Mouse (Mus musculus) c-Kit-negative CD71-positive TER-119-positive erythroid progenitor cells, embryonic 14.5 days (primary cell): Measurements from ENCODE around the gene Zscan4b.
"Not testable (repeated sequence)": the region's sequence is repeated elsewhere in the genome, so short reads cannot be mapped to it uniquely, and the experiment has no call there.

ENCODE experiments used
- DNase-seq: peaks from one replicate; pipeline ENCODE4 v3.0.0-alpha.2; 2013; ENCODE audit warnings: low read depth, low spot score

Gene Zscan4b

GRCm38 (mm10) chr7:10904950-10905349 lies at the start of gene Zscan4b:
Gene Zscan4b, minus strand, starts transcription at chr7:10905050.
- not testable (repeated sequence) for DNase-seq
